Mouse (Mus musculus) intestine, embryonic 15.5 days (tissue): ENCODE results near the gene Camk1g. TPM values are rescaled to one million over a fixed set of nuclear protein-coding genes. Genes with fewer than 3 reads are reported as not detected.

ENCODE experiments used
- ATAC-seq: fragments of 200-750 bp; cut with Nextera tagmentation; 2 replicates; pipeline ENCODE4 v1.8.0; 2017; ENCODE audit warnings: moderate TSS enrichment, moderate library complexity
- H3K27ac ChIP-seq: fragments of 300-500 bp; sonication (generic); 2 replicates; pipeline ENCODE4 v1.5.1; 2015; ENCODE audit warnings: mild to moderate bottlenecking, inconsistent platforms
- H3K27me3 ChIP-seq: fragments of 300-500 bp; sonication (generic); replicated peaks from 2 replicates; pipeline ENCODE4 v1.6.1; 2015; ENCODE audit warnings: inconsistent platforms
- H3K36me3 ChIP-seq: fragments of 300-500 bp; sonication (generic); 2 replicates; pipeline ENCODE4 v1.6.1; 2015; ENCODE audit warnings: inconsistent platforms
- H3K4me1 ChIP-seq: fragments of 300-500 bp; sonication (generic); replicated peaks from 2 replicates; pipeline ENCODE4 v1.6.1; 2015; ENCODE audit warnings: inconsistent platforms
- H3K4me2 ChIP-seq: fragments of 300-500 bp; sonication (generic); replicated peaks from 2 replicates; pipeline ENCODE4 v1.6.1; 2015; ENCODE audit warnings: mild to moderate bottlenecking, inconsistent platforms
- H3K4me3 ChIP-seq: fragments of 300-500 bp; sonication (generic); replicated peaks from 2 replicates; pipeline ENCODE4 v1.5.1; 2015; ENCODE audit warnings: inconsistent platforms
- H3K9ac ChIP-seq: fragments of 300-500 bp; sonication (generic); 2 replicates; pipeline ENCODE4 v1.6.1; 2015; ENCODE audit warnings: inconsistent platforms
- H3K9me3 ChIP-seq: fragments of 300-500 bp; sonication (generic); 2 replicates; pipeline ENCODE4 v1.6.1; 2016; ENCODE audit warnings: inconsistent platforms
- WGBS: fragments of 180-500 bp; shearing (Covaris S2); methylation state at CpG from one replicate; pipeline ENCODE4 v1.1.7; 2015; 5-methylcytosine and 5-hydroxymethylcytosine counted together
- polyA plus RNA-seq: library from polyadenylated mRNA; unstranded; fragments of >200 nt; fragmentation: Nextera tagmentation; extraction: Ambion mirVana; gene quantifications from 2 replicates; pipeline ENCODE4 v1.2.1, GENCODE M21; 2015

Gene Camk1g
- polyA plus RNA-seq, 1 experiment from 2014 or later, result 6.8 TPM

- no peak for ATAC-seq
- Histone ChIP-seq H3K9ac (no peak overlapping the region), H3K4me2 (no peak overlapping the region)
These were observed 42.4 kb downstream of the Camk1g start for GRCm38 (mm10) chr1:193327686-193328085.

GRCm38 (mm10) chr1:193327216-193327615, 42.9 kb downstream of the Camk1g start:
- no peak overlapping the region for H3K27ac ChIP-seq
- no peaks in the 10 kb centered on the region for H3K27me3 ChIP-seq
- H3K4me1 ChIP-seq, result 0 out of 2 replicates have a peak, but pooled peaks cover 6% of the 10 kb centered on the region
- ATAC-seq, result no peak
- H3K9ac ChIP-seq, result no peak overlapping the region
- WGBS, result 64% methylated on average over 1 of the region's 1 CpGs
- no peaks in the 10 kb centered on the region for H3K9me3 ChIP-seq
- no peak overlapping the region for H3K4me2 ChIP-seq
- no peaks in the 10 kb centered on the region for H3K36me3 ChIP-seq
- H3K4me3 ChIP-seq, result no peak overlapping the region

More at GRCm38 (mm10) chr1:193327686-193328085, 42.4 kb downstream of the Camk1g start:
- no peaks in the 10 kb centered on the region for H3K27me3 ChIP-seq
- no peak overlapping the region for H3K27ac ChIP-seq
- WGBS, result 80% methylated on average over 5 of the region's 5 CpGs
- H3K4me1 ChIP-seq, result 0 out of 2 replicates have a peak, but pooled peaks cover 6% of the 10 kb centered on the region
- no peaks in the 10 kb centered on the region for H3K9me3 ChIP-seq
- no peak overlapping the region for H3K4me3 ChIP-seq
- H3K36me3 ChIP-seq, result no peaks in the 10 kb centered on the region

- Histone ChIP-seq H3K27me3 (no peaks in the 10 kb centered on the region), H3K9ac (no peak overlapping the region), H3K4me2 (no peak overlapping the region), H3K36me3 (no peaks in the 10 kb centered on the region), H3K27ac (no peak overlapping the region), H3K4me1 (0 out of 2 replicates have a peak, but pooled peaks cover 6% of the 10 kb centered on the region), H3K9me3 (no peaks in the 10 kb centered on the region), H3K4me3 (no peak overlapping the region)
- peak; percentile 48; the same call in 1 of the 2 replicates for ATAC-seq
- 57% methylated on average over 7 of the region's 7 CpGs for WGBS
These were observed 43.5 kb downstream of the Camk1g start for GRCm38 (mm10) chr1:193326456-193327145.

DNA sequence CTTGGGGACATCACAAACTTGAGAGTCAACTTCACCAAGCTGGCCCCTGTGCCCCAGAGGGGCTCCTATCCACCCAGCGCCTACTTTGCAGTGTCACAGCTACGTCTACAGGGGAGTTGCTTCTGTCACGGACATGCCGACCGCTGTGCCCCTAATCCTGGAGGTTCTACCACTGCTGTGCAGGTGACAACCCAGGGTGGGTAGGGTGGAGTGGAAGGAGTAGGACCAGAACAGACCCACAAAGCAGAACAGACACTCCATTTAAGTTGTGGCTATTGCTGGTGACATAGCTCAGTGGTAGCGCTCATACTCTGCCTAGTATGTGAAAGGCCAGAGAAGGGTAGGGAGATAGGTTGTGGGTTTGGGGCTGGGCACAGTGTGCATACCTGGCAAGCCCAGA, 44.2 kb downstream of the Camk1g start:
- Histone ChIP-seq H3K27me3 (no peaks in the 10 kb centered on the region), H3K9ac (no peak overlapping the region), H3K4me3 (no peak overlapping the region), H3K27ac (no peak overlapping the region), H3K9me3 (no peaks in the 10 kb centered on the region), H3K36me3 (no peaks in the 10 kb centered on the region), H3K4me2 (no peak overlapping the region), H3K4me1 (0 out of 2 replicates have a peak, but pooled peaks cover 6% of the 10 kb centered on the region)
- 95% methylated on average over 6 of the region's 6 CpGs for WGBS
- ATAC-seq, result no peak

GRCm38 (mm10) chr1:193324224-193324623, 45.9 kb downstream of the Camk1g start:
- Histone ChIP-seq H3K9ac (no peak overlapping the region), H3K4me2 (no peak overlapping the region), H3K9me3 (no peaks in the 10 kb centered on the region), H3K27ac (no peak overlapping the region), H3K27me3 (no peaks in the 10 kb centered on the region), H3K36me3 (no peaks in the 10 kb centered on the region), H3K4me1 (0 out of 2 replicates have a peak, but pooled peaks cover 6% of the 10 kb centered on the region), H3K4me3 (no peak overlapping the region)
- ATAC-seq, result no peak
- whole genome bisulfite sequencing, result 52% methylated on average over 2 of the region's 2 CpGs

- no peak overlapping the region for H3K4me2 ChIP-seq
- no peak overlapping the region for H3K27ac ChIP-seq
- H3K9me3 ChIP-seq, result no peaks in the 10 kb centered on the region
- no peak overlapping the region for H3K4me3 ChIP-seq
- H3K9ac ChIP-seq, result no peak overlapping the region
- no peaks in the 10 kb centered on the region for H3K36me3 ChIP-seq
- 0 out of 2 replicates have a peak, but pooled peaks cover 6% of the 10 kb centered on the region for H3K4me1 ChIP-seq
- H3K27me3 ChIP-seq, result no peaks in the 10 kb centered on the region
- ATAC-seq, result no peak
- 95% methylated on average over 6 of the region's 6 CpGs for WGBS
These were observed 46.4 kb downstream of the Camk1g start for GRCm38 (mm10) chr1:193323686-193324085.

DNA sequence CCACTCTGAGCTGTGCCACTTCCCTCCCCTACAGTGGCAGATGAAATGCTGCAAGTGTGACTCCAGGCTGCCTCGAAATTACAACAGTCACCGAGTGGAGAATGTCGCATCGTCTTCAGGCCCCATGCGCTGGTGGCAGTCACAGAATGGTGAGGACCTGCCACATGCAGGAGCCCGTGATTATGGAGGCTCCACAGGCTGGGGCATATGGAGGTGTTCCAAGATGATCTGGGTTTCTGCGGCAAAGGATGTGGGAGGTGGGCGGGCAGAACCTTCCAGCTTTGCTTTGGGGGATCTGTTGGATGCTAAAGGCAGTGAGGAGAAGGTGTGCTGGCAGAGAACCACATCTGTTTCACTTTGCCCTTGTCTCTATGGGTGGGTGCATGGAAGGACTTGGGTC, 49.7 kb downstream of the Camk1g start:
- WGBS, result 90% methylated on average over 8 of the region's 8 CpGs
- H3K9ac ChIP-seq, result no peak overlapping the region
- no peaks in the 10 kb centered on the region for H3K36me3 ChIP-seq
- H3K4me3 ChIP-seq, result no peak overlapping the region
- H3K4me2 ChIP-seq, result no peak overlapping the region
- H3K4me1 ChIP-seq, result peaks cover 12% of the 10 kb centered on the region
- no peak for ATAC-seq
- H3K9me3 ChIP-seq, result no peaks in the 10 kb centered on the region
- H3K27me3 ChIP-seq, result no peaks in the 10 kb centered on the region
- H3K27ac ChIP-seq, result no peak overlapping the region

DNA sequence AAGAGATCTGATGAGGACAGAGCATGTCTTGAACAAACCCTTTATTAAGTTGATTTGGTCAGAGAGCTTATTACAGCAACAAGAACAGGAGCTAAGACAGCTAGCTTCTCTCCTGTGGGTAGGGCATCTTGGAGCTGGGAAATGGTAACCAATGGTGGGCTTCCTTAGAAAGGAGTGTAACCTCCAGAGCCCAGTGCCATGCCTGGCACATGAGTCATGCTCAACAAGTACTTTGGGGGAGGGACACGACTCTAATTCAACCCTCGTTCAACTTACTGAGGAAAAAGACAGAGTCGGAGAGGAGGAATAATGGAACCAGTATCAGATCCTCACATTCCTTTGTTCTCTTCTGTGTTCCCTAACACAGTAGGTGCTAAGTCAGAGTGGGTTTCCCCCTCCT, 50.4 kb downstream of the Camk1g start:
- Histone ChIP-seq H3K9me3 (no peaks in the 10 kb centered on the region), H3K27ac (no peak overlapping the region), H3K4me1 (peaks cover 14% of the 10 kb centered on the region), H3K9ac (no peak overlapping the region), H3K27me3 (no peaks in the 10 kb centered on the region), H3K4me2 (no peak overlapping the region), H3K4me3 (no peak overlapping the region), H3K36me3 (no peaks in the 10 kb centered on the region)
- no peak for ATAC-seq
- 65% methylated on average over 3 of the region's 3 CpGs for WGBS

DNA sequence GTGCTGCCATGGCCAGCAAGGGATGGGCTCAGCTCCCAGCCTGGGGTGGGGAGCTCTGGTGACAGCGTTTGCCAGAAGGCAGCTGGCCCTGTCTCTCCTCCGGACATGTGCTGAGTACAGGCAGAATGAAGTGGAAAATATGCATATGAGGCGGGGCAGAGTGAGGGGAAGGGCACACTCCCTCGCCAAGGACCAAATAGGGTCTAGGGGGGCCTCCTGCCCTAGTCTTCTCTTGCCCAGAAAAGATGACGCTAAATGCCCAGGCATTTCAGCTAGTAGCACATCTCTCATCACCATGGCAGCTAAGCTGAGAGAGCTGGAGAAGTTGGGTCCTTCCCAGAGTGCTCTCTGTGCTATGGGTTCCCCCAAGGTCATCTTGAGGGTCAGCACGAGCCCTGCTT, 52.9 kb downstream of the Camk1g start:
- no peak overlapping the region for H3K4me2 ChIP-seq
- peaks cover 14% of the 10 kb centered on the region for H3K4me1 ChIP-seq
- no peaks in the 10 kb centered on the region for H3K9me3 ChIP-seq
- 42% methylated on average over 6 of the region's 6 CpGs for WGBS
- no peaks in the 10 kb centered on the region for H3K36me3 ChIP-seq
- H3K4me3 ChIP-seq, result no peak overlapping the region
- H3K27ac ChIP-seq, result peak overlapping the region; percentile 30; the same call in 1 of the 2 replicates
- peak; percentile 52; the same call in 1 of the 2 replicates for ATAC-seq
- H3K27me3 ChIP-seq, result no peaks in the 10 kb centered on the region
- H3K9ac ChIP-seq, result no peak overlapping the region

- Histone ChIP-seq H3K4me3 (no peak overlapping the region), H3K27me3 (no peaks in the 10 kb centered on the region), H3K9me3 (no peaks in the 10 kb centered on the region), H3K4me2 (no peak overlapping the region), H3K36me3 (no peaks in the 10 kb centered on the region), H3K27ac (peak overlapping the region; percentile 57), H3K4me1 (peaks cover 14% of the 10 kb centered on the region), H3K9ac (no peak overlapping the region)
- WGBS, result 61% methylated on average over 9 of the region's 9 CpGs
- no peak for ATAC-seq
These were observed 53.7 kb downstream of the Camk1g start for GRCm38 (mm10) chr1:193316358-193316750.

GRCm38 (mm10) chr1:193315705-193316357, 54.3 kb downstream of the Camk1g start:
- Histone ChIP-seq H3K9me3 (no peaks in the 10 kb centered on the region), H3K4me3 (no peak overlapping the region), H3K9ac (no peak overlapping the region), H3K27ac (peak overlapping the region; percentile 57), H3K36me3 (no peaks in the 10 kb centered on the region), H3K4me1 (peaks cover 14% of the 10 kb centered on the region), H3K4me2 (no peak overlapping the region), H3K27me3 (no peaks in the 10 kb centered on the region)
- WGBS, result 51% methylated on average over 5 of the region's 5 CpGs
- peak; percentile 89 for ATAC-seq

GRCm38 (mm10) chr1:193311596-193311995, 58.5 kb downstream of the Camk1g start:
- Histone ChIP-seq H3K9ac (no peak overlapping the region), H3K4me3 (no peak overlapping the region), H3K4me2 (no peak overlapping the region), H3K27ac (no peak overlapping the region), H3K9me3 (no peaks in the 10 kb centered on the region), H3K4me1 (peaks cover 10% of the 10 kb centered on the region), H3K36me3 (no peaks in the 10 kb centered on the region), H3K27me3 (no peaks in the 10 kb centered on the region)
- WGBS, result 75% methylated on average over 1 of the region's 1 CpGs
- ATAC-seq, result no peak
